Mouse (Mus musculus) liver, adult 2 months (tissue): Measurements from ENCODE around the gene Slc10a7. TPM values are rescaled to one million over a fixed set of nuclear protein-coding genes. Genes with fewer than 3 reads are reported as not detected.

ENCODE experiments used
- DNase-seq: peaks from one replicate; pipeline ENCODE4 v3.0.0-alpha.2; 2011; ENCODE audit warnings: low read depth, low spot score; ENCODE audit errors: extremely low read depth
- H3K27ac ChIP-seq: fragments of 200-500 bp; replicated peaks from 2 replicates; pipeline ENCODE4 v1.5.1; 2012; ENCODE audit warnings: low read depth, mild to moderate bottlenecking, control low read depth, inconsistent platforms, low read length; ENCODE audit not compliant: insufficient read depth
- H3K27me3 ChIP-seq: fragments of 200-500 bp; 2 replicates; pipeline ENCODE4 v1.6.1; 2012; ENCODE audit warnings: mild to moderate bottlenecking, moderate library complexity, low read length, inconsistent platforms; ENCODE audit not compliant: control insufficient read depth, insufficient read depth
- H3K36me3 ChIP-seq: fragments of 200-500 bp; 2 replicates; pipeline ENCODE4 v1.6.1; 2012; ENCODE audit warnings: low read length, inconsistent platforms; ENCODE audit not compliant: control insufficient read depth, insufficient read depth
- H3K4me1 ChIP-seq: fragments of 200-500 bp; 2 replicates; pipeline ENCODE4 v1.6.1; 2011; ENCODE audit warnings: low read length; ENCODE audit not compliant: control insufficient read depth, insufficient read depth
- H3K4me3 ChIP-seq: fragments of 200-500 bp; 2 replicates; pipeline ENCODE4 v1.5.1; 2011; ENCODE audit warnings: low read depth, mild to moderate bottlenecking, control low read depth, low read length, moderate library complexity; ENCODE audit not compliant: insufficient read depth
- H3K79me2 ChIP-seq: fragments of 200-500 bp; 2 replicates; pipeline ENCODE4 v1.6.1; 2012; ENCODE audit warnings: inconsistent platforms, mild to moderate bottlenecking, low read length, moderate library complexity; ENCODE audit not compliant: control insufficient read depth, insufficient read depth
- H3K9ac ChIP-seq: fragments of 200-500 bp; 2 replicates; pipeline ENCODE4 v1.6.1; 2012; ENCODE audit warnings: low read depth, mild to moderate bottlenecking, control low read depth, inconsistent platforms, low read length
- CTCF ChIP-seq: fragments of 200-500 bp; IDR thresholded peaks from 2 replicates; pipeline ENCODE4 v1.5.1; 2011; ENCODE audit warnings: low read depth, low read length, control low read depth
- POLR2A ChIP-seq: fragments of 200-500 bp; IDR thresholded peaks from 2 replicates; pipeline ENCODE4 v1.6.1; 2011; ENCODE audit warnings: low read length, control low read depth; ENCODE audit not compliant: insufficient read depth; ENCODE audit errors: extremely low read depth
- WGBS: fragments of 180-500 bp; shearing (Covaris S2); methylation state at CpG from one replicate; pipeline ENCODE4 v1.1.7; 2018; 5-methylcytosine and 5-hydroxymethylcytosine counted together
- polyA plus RNA-seq: library from polyadenylated mRNA; depleted of rRNA; stranded (reverse); fragments of >200 nt; gene quantifications from 2 replicates; pipeline ENCODE4 v1.2.3, GENCODE M21; 2012
- total RNA-seq: library from RNA; depleted of rRNA; stranded (reverse); fragments of >200 nt; gene quantifications from 2 replicates; pipeline ENCODE4 v1.2.3, GENCODE M21; 2014

The Slc10a7 gene
- total and polyA plus RNA-seq, 2 experiments = 6.3 to 6.6 TPM

- Histone ChIP-seq H3K4me3 (no peak overlapping the region), H3K4me1 (0 out of 2 replicates have a peak, but pooled peaks cover 2% of the 10 kb centered on the region), H3K79me2 (no peaks in the 10 kb centered on the region), H3K36me3 (no peaks in the 10 kb centered on the region), H3K9ac (no peak overlapping the region), H3K27me3 (no peaks in the 10 kb centered on the region), H3K27ac (peak overlapping the region; percentile 9; the same call in 1 of the 2 replicates)
- peak; percentile 89 for DNase-seq
- TF ChIP-seq CTCF = no peak
- no peak for TF ChIP-seq POLR2A
- 21% methylated on average over 10 of the region's 10 CpGs for WGBS
Observed at GRCm38 (mm10) chr8:78656700-78657370, 147.7 kb downstream of the Slc10a7 start.

- Histone ChIP-seq H3K27me3 (no peaks in the 10 kb centered on the region), H3K4me3 (no peak overlapping the region), H3K36me3 (no peaks in the 10 kb centered on the region), H3K79me2 (no peaks in the 10 kb centered on the region), H3K27ac (no peak overlapping the region), H3K9ac (no peak overlapping the region), H3K4me1 (0 out of 2 replicates have a peak, but pooled peaks cover 2% of the 10 kb centered on the region)
- 94% methylated on average over 5 of the region's 5 CpGs for WGBS
- no peak for DNase-seq
- TF ChIP-seq POLR2A = no peak
- TF ChIP-seq CTCF = no peak
Observed at GRCm38 (mm10) chr8:78658172-78658571, 149.0 kb downstream of the Slc10a7 start.

GRCm38 (mm10) chr8:78659617-78660187 is 150.6 kb downstream of the Slc10a7 start:
- no peak overlapping the region for H3K27ac ChIP-seq
- H3K36me3 ChIP-seq = no peaks in the 10 kb centered on the region
- no peak overlapping the region for H3K4me3 ChIP-seq
- TF ChIP-seq POLR2A (no peak), CTCF (no peak)
- no peaks in the 10 kb centered on the region for H3K27me3 ChIP-seq
- no peak for DNase-seq
- H3K9ac ChIP-seq = no peak overlapping the region
- no peaks in the 10 kb centered on the region for H3K79me2 ChIP-seq
- WGBS = 96% methylated on average over 3 of the region's 3 CpGs
- 0 out of 2 replicates have a peak, but pooled peaks cover 2% of the 10 kb centered on the region for H3K4me1 ChIP-seq

GRCm38 (mm10) chr8:78664306-78664940 is 155.3 kb downstream of the Slc10a7 start:
- Histone ChIP-seq H3K9ac (no peak overlapping the region), H3K4me3 (no peak overlapping the region), H3K4me1 (no peaks in the 10 kb centered on the region), H3K27me3 (no peaks in the 10 kb centered on the region), H3K79me2 (no peaks in the 10 kb centered on the region), H3K27ac (no peak overlapping the region), H3K36me3 (no peaks in the 10 kb centered on the region)
- no peak for DNase-seq
- TF ChIP-seq POLR2A (no peak), CTCF (no peak)
- WGBS = 87% methylated on average over 12 of the region's 12 CpGs

- WGBS = 91% methylated on average over 5 of the region's 5 CpGs
- TF ChIP-seq CTCF (no peak), POLR2A (no peak)
Observed at GRCm38 (mm10) chr8:78667399-78667798, 158.3 kb downstream of the Slc10a7 start.

More at GRCm38 (mm10) chr8:78667399-78667798, 158.3 kb downstream of the Slc10a7 start:
- Histone ChIP-seq H3K36me3 (no peaks in the 10 kb centered on the region; the same call in 1 of the 2 replicates), H3K4me3 (no peak overlapping the region), H3K9ac (no peak overlapping the region), H3K79me2 (no peaks in the 10 kb centered on the region), H3K4me1 (no peaks in the 10 kb centered on the region), H3K27ac (no peak overlapping the region), H3K27me3 (no peaks in the 10 kb centered on the region)
- DNase-seq = no peak
